Mouse (Mus musculus) midbrain, postnatal 0 days (tissue): Measurements from ENCODE around the gene Slc27a4. TPM values are rescaled to one million over a fixed set of nuclear protein-coding genes. Genes with fewer than 3 reads are reported as not detected.

Experiments
- ATAC-seq: fragments of 200-750 bp; cut with Nextera tagmentation; 2 replicates; pipeline ENCODE4 v1.8.0; 2017; ENCODE audit warnings: moderate number of reproducible peaks, mild to moderate bottlenecking, moderate TSS enrichment, moderate library complexity; ENCODE audit not compliant: low FRiP score
- DNase-seq: peaks from one replicate; pipeline ENCODE4 v3.0.0-alpha.2; 2015; ENCODE audit warnings: low spot score
- H3K27ac ChIP-seq: fragments of 300-500 bp; sonication (generic); 2 replicates; pipeline ENCODE4 v1.5.1; 2014; ENCODE audit warnings: low read depth, mild to moderate bottlenecking, low read length, mixed read lengths
- H3K27me3 ChIP-seq: fragments of 300-500 bp; sonication (generic); 2 replicates; pipeline ENCODE4 v1.6.1; 2014; ENCODE audit warnings: low read length, control low read depth, mixed read lengths; ENCODE audit not compliant: insufficient read depth
- H3K36me3 ChIP-seq: fragments of 300-500 bp; sonication (generic); 2 replicates; pipeline ENCODE4 v1.6.1; 2014; ENCODE audit warnings: low read length, control low read depth, mixed read lengths; ENCODE audit not compliant: insufficient read depth
- H3K4me1 ChIP-seq: fragments of 300-500 bp; sonication (generic); 2 replicates; pipeline ENCODE4 v1.6.1; 2014; ENCODE audit warnings: mild to moderate bottlenecking, control low read depth, antibody characterized with exemption, low read length, mixed read lengths; ENCODE audit not compliant: insufficient read depth
- H3K4me2 ChIP-seq: fragments of 300-500 bp; sonication (generic); 2 replicates; pipeline ENCODE4 v1.6.1; 2014; ENCODE audit warnings: low read depth, mild to moderate bottlenecking, low read length, mixed read lengths; ENCODE audit not compliant: poor library complexity, severe bottlenecking
- H3K4me3 ChIP-seq: fragments of 300-500 bp; sonication (generic); 2 replicates; pipeline ENCODE4 v1.5.1; 2014; ENCODE audit warnings: low read depth, mild to moderate bottlenecking, low read length, moderate library complexity
- H3K9ac ChIP-seq: fragments of 300-500 bp; sonication (generic); replicated peaks from 2 replicates; pipeline ENCODE4 v1.6.1; 2014; ENCODE audit warnings: mild to moderate bottlenecking, low read length, moderate library complexity, mixed read lengths; ENCODE audit not compliant: poor library complexity, severe bottlenecking
- H3K9me3 ChIP-seq: fragments of 300-500 bp; sonication (generic); 2 replicates; pipeline ENCODE4 v1.6.1; 2016; ENCODE audit warnings: low read length, control low read depth
- CTCF ChIP-seq: IDR thresholded peaks from 2 replicates; pipeline ENCODE4 v1.5.1; 2016; ENCODE audit warnings: antibody characterized with exemption, mild to moderate bottlenecking
- WGBS: fragments of 180-500 bp; shearing (Covaris S2); extraction: QIAGEN DNeasy Blood & Tissue Kit; methylation state at CpG from one replicate; pipeline ENCODE4 v1.1.7; 2014; 5-methylcytosine and 5-hydroxymethylcytosine counted together
- polyA plus RNA-seq: library from polyadenylated mRNA; unstranded; fragments of >200 nt; fragmentation: Nextera tagmentation; extraction: Ambion mirVana; gene quantifications from 2 replicates; pipeline ENCODE4 v1.2.1, GENCODE M21; 2015
- total RNA-seq: library from RNA; depleted of rRNA; stranded (reverse); fragments of >200 nt; gene quantifications from 2 replicates; pipeline ENCODE4 v1.2.3, GENCODE M21; 2014

The Slc27a4 gene
- total and polyA plus RNA-seq, 2 experiments from 2014 or later = 48.5 to 128 TPM

DNA sequence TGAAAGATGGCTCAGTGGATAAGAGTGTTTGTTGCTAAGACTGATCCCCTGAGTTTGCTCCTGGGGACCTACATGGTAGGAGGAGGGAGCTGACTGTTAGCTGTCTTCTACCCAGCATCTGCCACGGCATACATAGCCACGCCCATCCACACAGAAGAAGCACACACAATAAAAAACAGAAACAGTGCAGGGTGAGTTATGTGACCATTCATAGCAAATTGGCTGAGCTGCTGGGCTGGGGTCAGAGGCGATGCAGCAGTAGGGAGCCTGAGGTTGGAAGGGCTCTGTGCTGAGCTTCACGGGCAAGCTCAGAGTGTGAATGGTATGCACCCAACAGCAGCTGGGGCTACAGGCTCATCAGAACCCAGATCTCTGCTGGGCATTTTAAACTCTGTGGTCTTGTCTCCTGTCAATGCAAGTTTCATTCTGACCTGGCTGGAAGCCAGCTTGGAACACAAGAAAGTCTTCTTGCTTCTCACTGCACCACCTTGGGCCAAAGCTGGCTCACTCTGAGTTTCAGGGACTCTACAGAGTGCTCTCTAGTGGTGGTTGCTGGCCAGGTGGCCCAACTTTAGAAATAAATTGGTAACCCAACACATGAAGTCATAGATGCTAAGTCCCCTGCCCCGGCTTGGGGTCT, 47.5 kb downstream of the Slc27a4 start:
- no peak; the same call in 1 of the 2 replicates for TF ChIP-seq CTCF
- DNase-seq = no peak
- no peaks in the 10 kb centered on the region for H3K27me3 ChIP-seq
- no peak overlapping the region for H3K9ac ChIP-seq
- H3K4me3 ChIP-seq = no peak overlapping the region
- H3K4me2 ChIP-seq = no peak overlapping the region
- H3K27ac ChIP-seq = no peak overlapping the region
- H3K4me1 ChIP-seq = no peaks in the 10 kb centered on the region; the same call in 1 of the 2 replicates
- 45% methylated on average over 5 of the region's 5 CpGs for WGBS
- H3K36me3 ChIP-seq = no peaks in the 10 kb centered on the region
- ATAC-seq = no peak
- no peaks in the 10 kb centered on the region for H3K9me3 ChIP-seq

- no peak for TF ChIP-seq CTCF
- no peaks in the 10 kb centered on the region for H3K36me3 ChIP-seq
- no peaks in the 10 kb centered on the region for H3K9me3 ChIP-seq
- no peak overlapping the region for H3K4me3 ChIP-seq
- ATAC-seq (no peak), DNase-seq (no peak)
- no peaks in the 10 kb centered on the region for H3K27me3 ChIP-seq
- H3K9ac ChIP-seq = no peak overlapping the region
- H3K4me1 ChIP-seq = no peaks in the 10 kb centered on the region
- H3K27ac ChIP-seq = no peak overlapping the region
- H3K4me2 ChIP-seq = no peak overlapping the region
- 9% methylated on average over 4 of the region's 4 CpGs for WGBS
These were observed 50.6 kb downstream of the Slc27a4 start for GRCm38 (mm10) chr2:29852957-29853485.

GRCm38 (mm10) chr2:29853736-29854135, 51.3 kb downstream of the Slc27a4 start:
- Histone ChIP-seq H3K4me1 (no peaks in the 10 kb centered on the region), H3K9ac (no peak overlapping the region), H3K9me3 (no peaks in the 10 kb centered on the region), H3K27me3 (no peaks in the 10 kb centered on the region), H3K27ac (no peak overlapping the region), H3K36me3 (no peaks in the 10 kb centered on the region), H3K4me2 (no peak overlapping the region), H3K4me3 (no peak overlapping the region)
- no peak for TF ChIP-seq CTCF
- 47% methylated on average over 5 of the region's 5 CpGs for WGBS
- DNase-seq (no peak), ATAC-seq (no peak)

- H3K36me3 ChIP-seq = no peaks in the 10 kb centered on the region
- no peak overlapping the region for H3K9ac ChIP-seq
- no peak for TF ChIP-seq CTCF
- H3K9me3 ChIP-seq = no peaks in the 10 kb centered on the region
- 49% methylated on average over 10 of the region's 10 CpGs for WGBS
- H3K4me1 ChIP-seq = no peaks in the 10 kb centered on the region
- DNase-seq (no peak), ATAC-seq (no peak)
- H3K27ac ChIP-seq = no peak overlapping the region
- no peak overlapping the region for H3K4me3 ChIP-seq
- no peak overlapping the region for H3K4me2 ChIP-seq
- H3K27me3 ChIP-seq = no peaks in the 10 kb centered on the region
These were observed 53.3 kb downstream of the Slc27a4 start for GRCm38 (mm10) chr2:29855585-29856210.

DNA sequence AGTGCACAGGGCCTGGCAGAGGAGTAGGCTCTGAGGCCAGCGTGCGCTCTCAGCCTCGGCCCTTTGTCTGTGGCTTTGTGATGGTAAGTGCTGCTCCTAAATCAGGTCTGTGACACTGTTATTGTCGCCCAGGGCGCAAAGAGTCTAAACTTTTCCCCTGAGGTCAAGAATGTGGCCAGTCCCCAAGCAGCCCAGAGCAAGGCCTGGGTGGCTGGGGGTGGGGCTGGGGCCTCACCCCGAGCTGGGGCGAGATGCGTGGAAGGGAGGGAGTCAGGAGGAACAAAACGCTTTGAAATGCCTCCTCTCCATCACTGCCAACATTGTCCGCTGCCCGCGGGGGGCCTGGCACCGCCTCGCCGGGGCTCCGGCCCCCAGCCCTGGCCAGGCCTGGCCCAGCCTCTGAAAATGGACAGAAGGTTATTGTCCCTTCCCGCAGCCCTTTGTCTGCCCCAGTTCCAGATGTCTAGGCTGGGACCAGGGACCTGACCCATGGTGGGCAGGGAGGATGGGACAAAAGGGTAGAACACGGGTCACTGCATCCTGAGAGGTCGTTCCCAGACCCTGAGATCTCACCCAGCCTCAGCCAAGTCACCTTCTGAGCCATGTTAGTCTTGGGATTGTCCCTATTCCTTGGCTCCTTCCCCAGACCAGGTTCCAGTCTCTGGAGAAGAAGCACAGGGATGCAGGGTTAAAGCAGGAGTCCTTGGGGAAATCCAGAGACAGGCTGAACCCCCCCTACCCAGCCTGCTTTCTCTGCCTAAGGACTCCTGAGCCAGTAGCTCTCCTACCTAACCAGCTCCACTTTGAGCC, 54.2 kb downstream of the Slc27a4 start:
- no peaks in the 10 kb centered on the region for H3K9me3 ChIP-seq
- no peaks in the 10 kb centered on the region for H3K4me1 ChIP-seq
- no peak for DNase-seq
- no peak for TF ChIP-seq CTCF
- H3K27ac ChIP-seq = no peak overlapping the region
- H3K9ac ChIP-seq = no peak overlapping the region
- no peaks in the 10 kb centered on the region for H3K36me3 ChIP-seq
- H3K4me3 ChIP-seq = no peak overlapping the region
- ATAC-seq = no peak
- no peak overlapping the region for H3K4me2 ChIP-seq
- WGBS = 15% methylated on average over 19 of the region's 19 CpGs
- no peaks in the 10 kb centered on the region for H3K27me3 ChIP-seq
